Mouse (Mus musculus) spleen, postnatal 0 days (tissue): Measurements from ENCODE around the gene Nxf1. TPM values are rescaled to one million over a fixed set of nuclear protein-coding genes. Genes with fewer than 3 reads are reported as not detected.

ENCODE experiments used
- polyA plus RNA-seq: library from polyadenylated mRNA; unstranded; fragments of >200 nt; fragmentation: Nextera tagmentation; extraction: Ambion mirVana; gene quantifications from 2 replicates; pipeline ENCODE4 v1.2.1, GENCODE M21; 2015

Nxf1 gene
- polyA plus RNA-seq, 1 experiment from 2014 or later: 95.6 TPM

Other genes starting within 250 kb of the Nxf1 start
- 0.14 TPM in 1 of 2 replicates, not detected in the other for gene Slc22a8, start 165.8 kb upstream of the Nxf1 start, polyA plus RNA-seq
- gene Slc22a6, start 139.0 kb upstream of the Nxf1 start, polyA plus RNA-seq: not detected in 2 replicates
- 0.10 TPM in 1 of 2 replicates, not detected in the other for gene Chrm1, start 93.3 kb upstream of the Nxf1 start, polyA plus RNA-seq
- 101 and 102 TPM in 2 replicates for gene Slc3a2, start 33.7 kb upstream of the Nxf1 start, polyA plus RNA-seq
- 64.9 and 68.8 TPM in 2 replicates for gene Wdr74, start 21.2 kb upstream of the Nxf1 start, polyA plus RNA-seq
- 0.65 and 0.69 TPM in 2 replicates for gene 1700092M07Rik, start 16.4 kb upstream of the Nxf1 start, polyA plus RNA-seq
- 56.9 and 66.5 TPM in 2 replicates for gene Stx5a, start 15.7 kb upstream of the Nxf1 start, polyA plus RNA-seq
- gene Tmem223, start 13.9 kb downstream of the Nxf1 start, polyA plus RNA-seq: 79.4 and 82.5 TPM in 2 replicates
- 134 and 140 TPM in 2 replicates for gene Tmem179b, start 17.4 kb downstream of the Nxf1 start, polyA plus RNA-seq
- gene Taf6l, start 29.3 kb downstream of the Nxf1 start, polyA plus RNA-seq: 13.4 and 15.6 TPM in 2 replicates
- gene Polr2g, start 41.5 kb downstream of the Nxf1 start, polyA plus RNA-seq: 103 and 108 TPM in 2 replicates
- 1.5 and 1.9 TPM in 2 replicates for gene Zbtb3, start 45.5 kb downstream of the Nxf1 start, polyA plus RNA-seq
- gene Ttc9c, start 62.3 kb downstream of the Nxf1 start, polyA plus RNA-seq: 29.3 and 32.7 TPM in 2 replicates
- 5.6 and 5.7 TPM in 2 replicates for gene Hnrnpul2, start 62.9 kb downstream of the Nxf1 start, polyA plus RNA-seq
- not detected in 2 replicates for gene AC129217.1, start 72.7 kb downstream of the Nxf1 start, polyA plus RNA-seq
- gene Bscl2, start 80.4 kb downstream of the Nxf1 start, polyA plus RNA-seq: 40.2 and 40.8 TPM in 2 replicates
- gene Gng3, start 82.1 kb downstream of the Nxf1 start, polyA plus RNA-seq: 0.48 and 0.53 TPM in 2 replicates
- 1.2 and 1.7 TPM in 2 replicates for gene Lrrn4cl, start 93.7 kb downstream of the Nxf1 start, polyA plus RNA-seq
- gene Ubxn1, start 114.4 kb downstream of the Nxf1 start, polyA plus RNA-seq: 128 and 131 TPM in 2 replicates
- gene Uqcc3, start 123.8 kb downstream of the Nxf1 start, polyA plus RNA-seq: 55.1 and 57.2 TPM in 2 replicates
- gene Lbhd1, start 126.7 kb downstream of the Nxf1 start, polyA plus RNA-seq: 44.3 and 52.1 TPM in 2 replicates
- not detected in 2 replicates for gene Gm49403, start 126.9 kb downstream of the Nxf1 start, polyA plus RNA-seq
- gene 1810009A15Rik, start 131.8 kb downstream of the Nxf1 start, polyA plus RNA-seq: 54.0 and 56.8 TPM in 2 replicates
- not detected in 2 replicates for gene Gm49416, start 131.9 kb downstream of the Nxf1 start, polyA plus RNA-seq
- gene Ints5, start 135.9 kb downstream of the Nxf1 start, polyA plus RNA-seq: 22.6 and 23.2 TPM in 2 replicates
- gene Ganab, start 141.0 kb downstream of the Nxf1 start, polyA plus RNA-seq: 28.2 and 35.2 TPM in 2 replicates
- 23.7 and 26.2 TPM in 2 replicates for gene B3gat3, start 163.3 kb downstream of the Nxf1 start, polyA plus RNA-seq
- 2.9 and 3.7 TPM in 2 replicates for gene Rom1, start 172.3 kb downstream of the Nxf1 start, polyA plus RNA-seq
- 19.5 and 23.4 TPM in 2 replicates for gene Eml3, start 172.5 kb downstream of the Nxf1 start, polyA plus RNA-seq
- 105 and 110 TPM in 2 replicates for gene Mta2, start 184.8 kb downstream of the Nxf1 start, polyA plus RNA-seq
- gene Tut1, start 196.8 kb downstream of the Nxf1 start, polyA plus RNA-seq: 15.3 and 15.8 TPM in 2 replicates
- 261 and 275 TPM in 2 replicates for gene Eef1g, start 210.0 kb downstream of the Nxf1 start, polyA plus RNA-seq
- gene Ahnak, start 232.2 kb downstream of the Nxf1 start, polyA plus RNA-seq: 11.6 and 16.8 TPM in 2 replicates